Mouse (Mus musculus) liver, postnatal 0 days (tissue): ENCODE measurements around the gene Uvssa. TPM values are rescaled to one million over a fixed set of nuclear protein-coding genes. Genes with fewer than 3 reads are reported as not detected.

Experiments used
- ATAC-seq: fragments of 200-750 bp; cut with Nextera tagmentation; 2 replicates; pipeline ENCODE4 v1.8.0; 2017; ENCODE audit warnings: mild to moderate bottlenecking, moderate library complexity
- DNase-seq: peaks from one replicate; pipeline ENCODE4 v3.0.0-alpha.2; 2016
- H3K27ac ChIP-seq: fragments of 300-500 bp; sonication (generic); 2 replicates; pipeline ENCODE4 v1.5.1; 2014; ENCODE audit warnings: antibody characterized with exemption, moderate library complexity, mild to moderate bottlenecking, low read depth
- H3K27me3 ChIP-seq: fragments of 300-500 bp; sonication (generic); 2 replicates; pipeline ENCODE4 v1.6.1; 2014; ENCODE audit warnings: low read length, control low read depth, mixed read lengths; ENCODE audit not compliant: insufficient read depth
- H3K36me3 ChIP-seq: fragments of 300-500 bp; sonication (generic); replicated peaks from 2 replicates; pipeline ENCODE4 v1.6.1; 2014; ENCODE audit warnings: mild to moderate bottlenecking, control low read depth, low read length, moderate library complexity, mixed read lengths; ENCODE audit not compliant: insufficient read depth
- H3K4me1 ChIP-seq: fragments of 300-500 bp; sonication (generic); 2 replicates; pipeline ENCODE4 v1.6.1; 2014; ENCODE audit warnings: antibody characterized with exemption, mild to moderate bottlenecking, control low read depth; ENCODE audit not compliant: insufficient read depth
- H3K4me2 ChIP-seq: fragments of 300-500 bp; sonication (generic); 2 replicates; pipeline ENCODE4 v1.6.1; 2014; ENCODE audit warnings: low read depth, mild to moderate bottlenecking, low read length, moderate library complexity, mixed read lengths
- H3K4me3 ChIP-seq: fragments of 300-500 bp; sonication (generic); 2 replicates; pipeline ENCODE4 v1.5.1; 2014; ENCODE audit warnings: low read depth, low read length
- H3K9ac ChIP-seq: fragments of 300-500 bp; sonication (generic); replicated peaks from 2 replicates; pipeline ENCODE4 v1.6.1; 2014; ENCODE audit warnings: mild to moderate bottlenecking, moderate library complexity
- H3K9me3 ChIP-seq: fragments of 300-500 bp; sonication (generic); 2 replicates; pipeline ENCODE4 v1.6.1; 2016; ENCODE audit warnings: mild to moderate bottlenecking, control low read depth, low read length, mixed read lengths
- CTCF ChIP-seq: sonication (generic); IDR thresholded peaks from 2 replicates; pipeline ENCODE4 v1.5.1; 2016; ENCODE audit warnings: antibody characterized with exemption, low read depth
- EP300 ChIP-seq: IDR thresholded peaks from 2 replicates; pipeline ENCODE4 v1.6.1; 2016; ENCODE audit warnings: antibody characterized with exemption, low read depth, mild to moderate bottlenecking
- WGBS: fragments of 180-500 bp; shearing (Covaris S2); extraction: QIAGEN DNeasy Blood & Tissue Kit; methylation state at CpG from one replicate; pipeline ENCODE4 v1.1.7; 2014; ENCODE audit not compliant: insufficient replicate concordance; 5-methylcytosine and 5-hydroxymethylcytosine counted together
- polyA plus RNA-seq: library from polyadenylated mRNA; unstranded; fragments of >200 nt; fragmentation: Nextera tagmentation; extraction: Ambion mirVana; gene quantifications from 2 replicates; pipeline ENCODE4 v1.2.1, GENCODE M21; 2015

Uvssa gene
- polyA plus RNA-seq, 1 experiment from 2014 or later = 3.1 TPM

- peaks cover 81% of the 10 kb centered on the region for H3K36me3 ChIP-seq
- H3K4me1 ChIP-seq = no peaks in the 10 kb centered on the region; the same call in 1 of the 2 replicates
- TF ChIP-seq EP300 (no peak), CTCF (no peak)
- no peak overlapping the region for H3K27ac ChIP-seq
- H3K27me3 ChIP-seq = no peaks in the 10 kb centered on the region
- H3K4me2 ChIP-seq = no peak overlapping the region
- ATAC-seq (no peak), DNase-seq (no peak)
- H3K9me3 ChIP-seq = no peaks in the 10 kb centered on the region
- WGBS = 88% methylated on average over 5 of the region's 5 CpGs
- H3K9ac ChIP-seq = no peak overlapping the region
- H3K4me3 ChIP-seq = no peak overlapping the region
Observed at GRCm38 (mm10) chr5:33363263-33363662, 15.1 kb upstream of the Uvssa start.

- H3K4me1 ChIP-seq = no peaks in the 10 kb centered on the region
- H3K4me2 ChIP-seq = no peak overlapping the region
- H3K27me3 ChIP-seq = no peaks in the 10 kb centered on the region
- 79% methylated on average over 4 of the region's 4 CpGs for WGBS
- H3K9me3 ChIP-seq = no peaks in the 10 kb centered on the region
- no peak for TF ChIP-seq EP300
- no peak for TF ChIP-seq CTCF
- H3K36me3 ChIP-seq = peaks cover 90% of the 10 kb centered on the region
- no peak overlapping the region for H3K27ac ChIP-seq
- ATAC-seq (no peak), DNase-seq (no peak)
- H3K9ac ChIP-seq = no peak overlapping the region
- no peak overlapping the region for H3K4me3 ChIP-seq
Observed at GRCm38 (mm10) chr5:33368651-33369050, 9.7 kb upstream of the Uvssa start.

- Histone ChIP-seq H3K4me1 (no peaks in the 10 kb centered on the region), H3K4me2 (0 out of 2 replicates have a peak overlapping the region, but pooled peaks have one; percentile 38), H3K36me3 (peaks cover 70% of the 10 kb centered on the region), H3K4me3 (no peak overlapping the region), H3K9me3 (no peaks in the 10 kb centered on the region), H3K27me3 (no peaks in the 10 kb centered on the region), H3K9ac (no peak overlapping the region), H3K27ac (no peak overlapping the region)
- ATAC-seq = peak; percentile 77
- peak; percentile 47 for DNase-seq
- TF ChIP-seq EP300 (no peak), CTCF (peak; percentile 77)
Observed at GRCm38 (mm10) chr5:33371137-33371536, 7.2 kb upstream of the Uvssa start.

- no peaks in the 10 kb centered on the region for H3K4me1 ChIP-seq
- peaks cover 64% of the 10 kb centered on the region for H3K36me3 ChIP-seq
- DNase-seq (no peak), ATAC-seq (peak; percentile 75)
- no peak overlapping the region for H3K27ac ChIP-seq
- no peak overlapping the region for H3K9ac ChIP-seq
- no peaks in the 10 kb centered on the region for H3K27me3 ChIP-seq
- H3K9me3 ChIP-seq = no peaks in the 10 kb centered on the region
- H3K4me2 ChIP-seq = peak overlapping the region; percentile 38; the same call in 1 of the 2 replicates
- 71% methylated on average over 4 of the region's 4 CpGs for WGBS
- H3K4me3 ChIP-seq = no peak overlapping the region
- TF ChIP-seq CTCF (no peak), EP300 (no peak)
Observed at GRCm38 (mm10) chr5:33371668-33372067, 6.7 kb upstream of the Uvssa start.

DNA sequence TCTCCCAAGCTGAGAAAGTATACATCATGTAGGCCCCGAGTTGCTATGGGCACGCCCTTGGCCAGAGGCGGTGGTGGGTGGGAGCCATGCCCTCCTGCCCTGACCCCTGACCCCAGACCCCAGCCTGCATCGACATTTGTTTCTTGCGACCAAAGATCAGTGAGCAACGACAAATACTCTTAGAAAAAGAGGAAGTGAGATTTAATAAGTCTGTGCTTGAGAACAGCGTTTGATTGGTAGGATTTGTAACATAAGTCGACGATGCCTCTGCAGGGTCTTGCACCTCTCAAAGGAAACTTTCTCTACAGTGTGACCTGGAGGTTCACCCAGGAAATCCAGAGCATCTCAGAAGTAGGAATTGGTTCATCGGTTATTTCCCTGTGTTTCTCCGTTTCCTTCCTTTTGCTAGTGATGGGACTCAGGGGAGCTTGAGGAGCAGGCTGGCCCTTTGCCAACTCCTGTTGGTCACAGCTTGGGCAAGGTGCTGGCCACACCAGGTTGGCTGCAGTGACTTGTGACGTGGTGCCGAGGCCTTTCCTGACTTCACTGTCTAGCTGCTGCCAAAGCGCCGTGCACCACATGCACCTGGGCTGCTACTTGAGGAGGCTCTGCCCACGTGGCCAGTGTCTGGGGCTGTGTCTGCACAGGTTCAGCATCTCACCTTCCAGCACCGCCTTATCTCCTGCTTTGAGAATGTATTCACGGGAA, 5.9 kb upstream of the Uvssa start:
- H3K27ac ChIP-seq = no peak overlapping the region
- peaks cover 57% of the 10 kb centered on the region for H3K36me3 ChIP-seq
- TF ChIP-seq CTCF (no peak), EP300 (no peak)
- no peak overlapping the region for H3K4me2 ChIP-seq
- peaks cover 5% of the 10 kb centered on the region; the same call in 1 of the 2 replicates for H3K4me1 ChIP-seq
- no peak for ATAC-seq
- no peaks in the 10 kb centered on the region for H3K27me3 ChIP-seq
- WGBS = 72% methylated on average over 18 of the region's 18 CpGs
- H3K9me3 ChIP-seq = no peaks in the 10 kb centered on the region
- no peak overlapping the region for H3K4me3 ChIP-seq
- no peak for DNase-seq
- H3K9ac ChIP-seq = no peak overlapping the region

DNA sequence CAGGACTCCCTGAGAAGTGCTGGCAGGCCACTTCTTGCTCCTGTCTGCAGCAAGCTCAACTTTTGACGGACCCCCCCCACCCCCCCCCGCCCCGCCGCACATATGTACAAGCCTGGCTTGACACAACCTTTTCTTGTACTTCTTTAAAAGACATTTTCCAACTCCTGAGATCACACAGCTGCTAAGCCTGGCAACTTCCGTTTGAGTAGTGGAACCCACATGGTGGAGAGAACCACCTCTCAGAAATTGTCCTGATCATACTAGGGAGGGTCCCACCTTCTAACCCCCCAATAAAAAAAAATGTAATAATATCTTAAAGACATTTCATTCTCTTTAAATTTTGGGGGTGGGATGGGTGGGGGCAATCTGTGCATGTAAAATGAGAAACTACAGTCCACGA, 1.2 kb upstream of the Uvssa start:
- Histone ChIP-seq H3K4me3 (peak overlapping the region; percentile 65), H3K9me3 (no peaks in the 10 kb centered on the region), H3K4me2 (peak overlapping the region; percentile 88), H3K36me3 (peaks cover 25% of the 10 kb centered on the region), H3K4me1 (peaks cover 10% of the 10 kb centered on the region), H3K27ac (no peak overlapping the region; the same call in 1 of the 2 replicates), H3K27me3 (no peaks in the 10 kb centered on the region), H3K9ac (no peak overlapping the region; the same call in 1 of the 2 replicates)
- 37% methylated on average over 6 of the region's 6 CpGs for WGBS
- ATAC-seq (no peak), DNase-seq (no peak)
- TF ChIP-seq CTCF = no peak
- no peak for TF ChIP-seq EP300
